Mouse (Mus musculus): ENCODE data around the gene Hoxd13.

The Hoxd13 gene

GRCm38 (mm10) chr2:74667842-74668357 is at the start of gene Hoxd13:
Gene Hoxd13, plus strand, starts transcription at chr2:74668310.
- DNase-seq (ENCODE audit: low read depth, low spot score): no peak

- no peak for DNase-seq (ENCODE audit: low read depth, low spot score)
These were observed 48.3 kb upstream of the Hoxd13 start for GRCm38 (mm10) chr2:74619676-74620246.

GRCm38 (mm10) chr2:74620368-74620767 is 47.7 kb upstream of the Hoxd13 start:
- no peak for DNase-seq (ENCODE audit: low read depth, low spot score)

GRCm38 (mm10) chr2:74635412-74635811 is 32.7 kb upstream of the Hoxd13 start:
- no peak for DNase-seq (ENCODE audit: low read depth, low spot score)

GRCm38 (mm10) chr2:74642431-74642830 is 25.7 kb upstream of the Hoxd13 start:
- no peak for DNase-seq (ENCODE audit: low read depth, low spot score)

GRCm38 (mm10) chr2:74645631-74646030 is 22.5 kb upstream of the Hoxd13 start:
- DNase-seq (ENCODE audit: low read depth, low spot score): no peak

- DNase-seq (ENCODE audit: low read depth, low spot score): no peak
These were observed 20.8 kb upstream of the Hoxd13 start for GRCm38 (mm10) chr2:74647082-74647864.

- no peak for DNase-seq (ENCODE audit: low read depth, low spot score)
These were observed 15.1 kb upstream of the Hoxd13 start for GRCm38 (mm10) chr2:74652996-74653340.

GRCm38 (mm10) chr2:74653781-74654535 is 14.2 kb upstream of the Hoxd13 start:
- DNase-seq (ENCODE audit: low read depth, low spot score): no peak

GRCm38 (mm10) chr2:74654743-74655419 is 13.2 kb upstream of the Hoxd13 start:
- no peak for DNase-seq (ENCODE audit: low read depth, low spot score)

GRCm38 (mm10) chr2:74655420-74655781 is 12.7 kb upstream of the Hoxd13 start:
- peak; percentile 43 for DNase-seq (ENCODE audit: low read depth, low spot score)

- peak; percentile 55 for DNase-seq (ENCODE audit: low read depth, low spot score)
These were observed 12.1 kb upstream of the Hoxd13 start for GRCm38 (mm10) chr2:74655821-74656631.

GRCm38 (mm10) chr2:74656632-74657021 is 11.5 kb upstream of the Hoxd13 start:
- DNase-seq (ENCODE audit: low read depth, low spot score): no peak

- peak; percentile 58 for DNase-seq (ENCODE audit: low read depth, low spot score)
These were observed 10.7 kb upstream of the Hoxd13 start for GRCm38 (mm10) chr2:74657251-74658023.

- no peak for DNase-seq (ENCODE audit: low read depth, low spot score)
These were observed 10.0 kb upstream of the Hoxd13 start for GRCm38 (mm10) chr2:74658024-74658666.

- no peak for DNase-seq (ENCODE audit: low read depth, low spot score)
These were observed 9.3 kb upstream of the Hoxd13 start for GRCm38 (mm10) chr2:74658667-74659371.

GRCm38 (mm10) chr2:74659507-74660005 is 8.6 kb upstream of the Hoxd13 start, which contains the start of gene Evx2:
Gene Evx2, minus strand, starts transcription at chr2:74659557.
- DNase-seq (ENCODE audit: low read depth, low spot score): no peak

- DNase-seq (ENCODE audit: low read depth, low spot score): no peak
These were observed 7.4 kb upstream of the Hoxd13 start for GRCm38 (mm10) chr2:74660421-74661375.

All from CD4-positive, CD25-positive, alpha-beta regulatory T cell, adult 2 months (primary cell).